Comparison of ENCODE assay signal across 21 mouse cellular contexts in the genomic region with DNA sequence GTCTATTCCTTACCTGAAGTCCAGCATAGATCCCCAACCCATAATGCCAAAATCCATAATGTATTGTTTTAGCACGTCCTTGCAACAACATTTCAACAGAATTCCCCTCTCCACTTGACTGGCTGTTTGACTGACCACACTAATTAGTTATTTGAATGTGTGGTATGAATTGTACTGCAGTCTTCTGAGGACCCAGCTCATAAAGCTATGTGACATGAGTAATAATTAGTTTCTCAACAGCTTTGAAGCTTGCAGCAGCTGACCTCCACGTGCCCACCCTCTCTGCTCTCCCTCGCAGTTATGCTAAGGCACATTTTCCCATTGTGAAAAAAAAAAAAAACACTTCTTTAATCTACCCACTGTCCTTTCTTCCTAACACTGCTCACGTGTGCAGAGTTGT.
DNase-seq lines count a peak whose midpoint lies in the region; ATAC-seq and TF ChIP-seq lines count a peak whose summit lies in the region.
"Had no signal": no experiment of that assay in that cellular context is flagged by ENCODE, and none has a peak within 500 bp of the region (broad histone marks: within the 10 kb centered on the region; RNA-seq: fewer than 3 reads in every experiment).

No protein-coding gene starts in this region.

- TF ChIP-seq POLR2A in brain, embryonic 14.5 days (IDR thresholded peaks at IDR 0.05; ENCODE audit: borderline replicate concordance, extremely low read depth, insufficient read depth, insufficient read length, poor library complexity, severe bottlenecking), result no peak

- H3K27me3 ChIP-seq in hindbrain, embryonic 15.5 days, result no peaks in the 10 kb centered on the region
- no peaks in the 10 kb centered on the region for H3K27me3 ChIP-seq in hindbrain, embryonic 10.5 days (ENCODE audit: insufficient read depth, poor library complexity, severe bottlenecking)
- H3K27me3 ChIP-seq in midbrain, embryonic 14.5 days (ENCODE audit: control insufficient read depth, insufficient read depth, low read length), result no peaks in the 10 kb centered on the region
- H3K27me3 ChIP-seq in midbrain, embryonic 11.5 days (ENCODE audit: control insufficient read depth, insufficient read depth, low read length), result no peaks in the 10 kb centered on the region
- H3K27me3 ChIP-seq in midbrain, postnatal 0 days (ENCODE audit: insufficient read depth, low read length), result no peaks in the 10 kb centered on the region
- H3K27me3 ChIP-seq: heart, embryonic 15.5 days; intestine, embryonic 15.5 days had no signal

- 0 out of 2 replicates have a peak overlapping the region, but pooled peaks have one; percentile 25 for H3K27ac ChIP-seq in hindbrain, embryonic 15.5 days (replicated peaks)
- H3K27ac ChIP-seq in hindbrain, embryonic 10.5 days, result no peak overlapping the region
- H3K27ac ChIP-seq in midbrain, embryonic 14.5 days (replicated peaks; ENCODE audit: low read depth, low read length), result no peak overlapping the region
- H3K27ac ChIP-seq in midbrain, embryonic 11.5 days (ENCODE audit: low read depth, low read length), result no peak overlapping the region
- no peak overlapping the region for H3K27ac ChIP-seq in midbrain, postnatal 0 days (ENCODE audit: low read depth, low read length)
- H3K27ac ChIP-seq: embryonic facial prominence, embryonic 10.5 days; heart, adult 2 months; heart, embryonic 15.5 days; intestine, embryonic 15.5 days had no signal

- 56% methylated on average over 4 of the region's 4 CpGs for WGBS in hindbrain, embryonic 15.5 days
- 80% methylated on average over 4 of the region's 4 CpGs for WGBS in hindbrain, embryonic 10.5 days
- WGBS in midbrain, embryonic 14.5 days, result 52% methylated on average over 4 of the region's 4 CpGs
- WGBS in midbrain, embryonic 11.5 days, result 63% methylated on average over 4 of the region's 4 CpGs
- WGBS in midbrain, postnatal 0 days, result 45% methylated on average over 4 of the region's 4 CpGs

- no peak for DNase-seq in hindbrain, embryonic 10.5 days (ENCODE audit: low spot score)
- DNase-seq in midbrain, embryonic 14.5 days, result peak; percentile 14
- no peak for DNase-seq in midbrain, embryonic 11.5 days (ENCODE audit: low spot score, missing footprints)
- DNase-seq in brain, embryonic 14.5 days (ENCODE audit: low read depth), result peak; percentile 48
- no peak for DNase-seq in midbrain, postnatal 0 days (ENCODE audit: low spot score)
- no peak for DNase-seq in urinary bladder, postnatal 10 days (ENCODE audit: low spot score)
- DNase-seq: adrenal gland, postnatal 10 days; cerebellum, adult 18-20 months; cerebellum, adult 9-11 months; cerebellum, postnatal 36 days; forebrain, postnatal 0 days; gastrocnemius, postnatal 14 days; heart, adult 2 months; heart, postnatal 14 days; kidney, adult 18-20 months had no signal

- no peak overlapping the region for H3K9ac ChIP-seq in hindbrain, embryonic 15.5 days
- H3K9ac ChIP-seq in midbrain, embryonic 14.5 days (replicated peaks; ENCODE audit: low read length), result no peak overlapping the region
- no peak overlapping the region for H3K9ac ChIP-seq in midbrain, embryonic 11.5 days (ENCODE audit: low read length)
- H3K9ac ChIP-seq in midbrain, postnatal 0 days (replicated peaks; ENCODE audit: low read length, poor library complexity, severe bottlenecking), result no peak overlapping the region
- H3K9ac ChIP-seq: forebrain, postnatal 0 days; heart, embryonic 15.5 days; intestine, embryonic 15.5 days had no signal

- TF ChIP-seq CTCF in brain, embryonic 14.5 days (IDR thresholded peaks at IDR 0.05; ENCODE audit: borderline replicate concordance, extremely low read depth, insufficient read depth, insufficient read length), result no peak
- no peak for TF ChIP-seq CTCF in midbrain, postnatal 0 days (IDR thresholded peaks at IDR 0.05)

- no peaks in the 10 kb centered on the region for H3K4me1 ChIP-seq in hindbrain, embryonic 15.5 days (replicated peaks)
- H3K4me1 ChIP-seq in hindbrain, embryonic 10.5 days (replicated peaks), result no peaks in the 10 kb centered on the region
- H3K4me1 ChIP-seq in midbrain, embryonic 14.5 days (ENCODE audit: control insufficient read depth, insufficient read depth, low read length), result no peaks in the 10 kb centered on the region
- no peaks in the 10 kb centered on the region for H3K4me1 ChIP-seq in midbrain, embryonic 11.5 days (ENCODE audit: control insufficient read depth, insufficient read depth, low read length)
- no peaks in the 10 kb centered on the region for H3K4me1 ChIP-seq in midbrain, postnatal 0 days (ENCODE audit: insufficient read depth, low read length)
- H3K4me1 ChIP-seq: embryonic facial prominence, embryonic 10.5 days; heart, embryonic 15.5 days; intestine, embryonic 15.5 days had no signal

- H3K9me3 ChIP-seq in hindbrain, embryonic 15.5 days, result no peaks in the 10 kb centered on the region
- H3K9me3 ChIP-seq in hindbrain, embryonic 10.5 days, result no peaks in the 10 kb centered on the region
- no peaks in the 10 kb centered on the region for H3K9me3 ChIP-seq in midbrain, embryonic 14.5 days (ENCODE audit: control insufficient read depth, low read length)
- H3K9me3 ChIP-seq in midbrain, embryonic 11.5 days (ENCODE audit: control insufficient read depth, low read length), result no peaks in the 10 kb centered on the region
- H3K9me3 ChIP-seq in midbrain, postnatal 0 days (ENCODE audit: low read length), result no peaks in the 10 kb centered on the region
- H3K9me3 ChIP-seq: embryonic facial prominence, embryonic 10.5 days; G1E; heart, embryonic 15.5 days; intestine, embryonic 15.5 days had no signal

- no peaks in the 10 kb centered on the region for H3K36me3 ChIP-seq in hindbrain, embryonic 15.5 days
- H3K36me3 ChIP-seq in hindbrain, embryonic 10.5 days, result no peaks in the 10 kb centered on the region
- H3K36me3 ChIP-seq in midbrain, embryonic 14.5 days (ENCODE audit: control insufficient read depth, insufficient read depth, low read length), result no peaks in the 10 kb centered on the region
- H3K36me3 ChIP-seq in midbrain, embryonic 11.5 days (ENCODE audit: control insufficient read depth, insufficient read depth, low read length), result no peaks in the 10 kb centered on the region
- H3K36me3 ChIP-seq in midbrain, postnatal 0 days (ENCODE audit: insufficient read depth, low read length), result no peaks in the 10 kb centered on the region
- H3K36me3 ChIP-seq: embryonic facial prominence, embryonic 10.5 days; G1E; heart, embryonic 15.5 days; intestine, embryonic 15.5 days had no signal

- ATAC-seq in hindbrain, embryonic 15.5 days (ENCODE audit: low FRiP score, low read depth), result no peak
- ATAC-seq in midbrain, embryonic 14.5 days (ENCODE audit: low FRiP score, low TSS enrichment), result no peak
- ATAC-seq in midbrain, embryonic 11.5 days (ENCODE audit: low FRiP score), result no peak
- peak; percentile 20; the same call in 1 of the 2 replicates for ATAC-seq in midbrain, postnatal 0 days (ENCODE audit: low FRiP score)
- ATAC-seq: forebrain, postnatal 0 days; intestine, embryonic 15.5 days had no signal

- no peak overlapping the region for H3K4me3 ChIP-seq in hindbrain, embryonic 15.5 days
- H3K4me3 ChIP-seq in hindbrain, embryonic 10.5 days, result no peak overlapping the region
- no peak overlapping the region for H3K4me3 ChIP-seq in midbrain, embryonic 14.5 days (replicated peaks; ENCODE audit: low read depth, low read length)
- no peak overlapping the region for H3K4me3 ChIP-seq in midbrain, embryonic 11.5 days (ENCODE audit: low read depth, low read length)
- no peak overlapping the region for H3K4me3 ChIP-seq in midbrain, postnatal 0 days (ENCODE audit: low read depth, low read length)
- H3K4me3 ChIP-seq: embryonic facial prominence, embryonic 10.5 days; heart, adult 2 months; heart, embryonic 15.5 days; intestine, embryonic 15.5 days had no signal

- no peak overlapping the region for H3K4me2 ChIP-seq in hindbrain, embryonic 15.5 days
- no peak overlapping the region for H3K4me2 ChIP-seq in midbrain, embryonic 14.5 days (ENCODE audit: low read length)
- no peak overlapping the region for H3K4me2 ChIP-seq in midbrain, embryonic 11.5 days
- no peak overlapping the region for H3K4me2 ChIP-seq in midbrain, postnatal 0 days (ENCODE audit: low read depth, low read length, poor library complexity, severe bottlenecking)
- H3K4me2 ChIP-seq: heart, embryonic 11.5 days; heart, embryonic 15.5 days; intestine, embryonic 15.5 days had no signal

Comparison
In these comparisons a context has a peak if more than half of its experiments do, and no peak if none do; other contexts are left out.
1. DNase-seq: peak in midbrain, embryonic 14.5 days (single experiment) and brain, embryonic 14.5 days (single experiment); none in hindbrain, embryonic 10.5 days (single experiment), midbrain, embryonic 11.5 days (single experiment), midbrain, postnatal 0 days (single experiment) and urinary bladder, postnatal 10 days (single experiment).